In genomic region chr4:153975768-153976167, GRCm38 (mm10) we compare ENCODE assay signal across 7 mouse cellular contexts. TPM values are rescaled to one million over a fixed set of nuclear protein-coding genes. Genes with fewer than 3 reads are reported as not detected.
DNase-seq lines count a peak whose midpoint lies in the region; ATAC-seq and TF ChIP-seq lines count a peak whose summit lies in the region.

No protein-coding gene starts in this region.

- peak overlapping the region; percentile 76 for H3K4me2 ChIP-seq in lung, postnatal 0 days (replicated peaks; ENCODE audit: low read depth, low read length)
- peak overlapping the region; percentile 94 for H3K4me2 ChIP-seq in embryonic facial prominence, embryonic 12.5 days (replicated peaks)
- peak overlapping the region; percentile 90 for H3K4me2 ChIP-seq in intestine, postnatal 0 days (replicated peaks; ENCODE audit: low read depth)

- 0 out of 2 replicates have a peak overlapping the region, but pooled peaks have one; percentile 58 for H3K27ac ChIP-seq in lung, postnatal 0 days (ENCODE audit: low read length)
- no peak overlapping the region for H3K27ac ChIP-seq in embryonic facial prominence, embryonic 12.5 days
- no peak overlapping the region for H3K27ac ChIP-seq in intestine, postnatal 0 days (ENCODE audit: low read depth, low read length)
- no peak overlapping the region for H3K27ac ChIP-seq in olfactory bulb, adult 2 months (ENCODE audit: insufficient read depth, low read depth, low read length)

- WGBS in lung, postnatal 0 days, result 32% methylated on average over 6 of the region's 6 CpGs
- WGBS in embryonic facial prominence, embryonic 12.5 days, result 42% methylated on average over 6 of the region's 6 CpGs
- 40% methylated on average over 6 of the region's 6 CpGs for WGBS in intestine, postnatal 0 days
- 22% methylated on average over 6 of the region's 6 CpGs for WGBS in olfactory bulb, adult 2 months

- TF ChIP-seq POLR2A in olfactory bulb, adult 2 months (IDR thresholded peaks at IDR 0.05; ENCODE audit: insufficient read depth, low read depth, low read length), result no peak

- ATAC-seq in lung, postnatal 0 days, result no peak
- no peak for ATAC-seq in embryonic facial prominence, embryonic 12.5 days (ENCODE audit: insufficient number of reproducible peaks, insufficient read depth, low FRiP score, low TSS enrichment)
- no peak for ATAC-seq in intestine, postnatal 0 days

- no peak for TF ChIP-seq EP300 in lung, postnatal 0 days (IDR thresholded peaks at IDR 0.05)

- H3K36me3 ChIP-seq in lung, postnatal 0 days (ENCODE audit: insufficient read depth, low read length), result peaks cover 8% of the 10 kb centered on the region
- peaks cover 33% of the 10 kb centered on the region for H3K36me3 ChIP-seq in embryonic facial prominence, embryonic 12.5 days
- peaks cover 25% of the 10 kb centered on the region for H3K36me3 ChIP-seq in intestine, postnatal 0 days (ENCODE audit: control insufficient read depth, insufficient read depth)

- peaks cover 5% of the 10 kb centered on the region; the same call in 1 of the 2 replicates for H3K4me1 ChIP-seq in lung, postnatal 0 days (ENCODE audit: insufficient read depth, low read depth, low read length)
- peaks cover 14% of the 10 kb centered on the region for H3K4me1 ChIP-seq in embryonic facial prominence, embryonic 12.5 days
- peaks cover 6% of the 10 kb centered on the region; the same call in 1 of the 2 replicates for H3K4me1 ChIP-seq in intestine, postnatal 0 days (replicated peaks; ENCODE audit: control insufficient read depth, insufficient read depth, low read length)
- peaks cover 27% of the 10 kb centered on the region for H3K4me1 ChIP-seq in olfactory bulb, adult 2 months (ENCODE audit: control insufficient read depth, insufficient read depth, low read length)

- no peak for DNase-seq in lung, postnatal 0 days (ENCODE audit: low spot score)
- no peak for DNase-seq in lung, adult 18-20 months
- DNase-seq in adrenal gland, adult 2 months, result no peak
- no peak for DNase-seq in layer of hippocampus, postnatal 36 days

- H3K4me3 ChIP-seq in lung, postnatal 0 days (ENCODE audit: low read depth, low read length), result peak overlapping the region; percentile 89
- H3K4me3 ChIP-seq in embryonic facial prominence, embryonic 12.5 days, result peak overlapping the region; percentile 95
- peak overlapping the region; percentile 92 for H3K4me3 ChIP-seq in intestine, postnatal 0 days (ENCODE audit: low read depth, low read length)
- peak overlapping the region; percentile 44 for H3K4me3 ChIP-seq in olfactory bulb, adult 2 months (ENCODE audit: insufficient read depth, low read depth, low read length)

- peak overlapping the region; percentile 87 for H3K9ac ChIP-seq in lung, postnatal 0 days (replicated peaks; ENCODE audit: low read depth)
- H3K9ac ChIP-seq in embryonic facial prominence, embryonic 12.5 days, result peak overlapping the region; percentile 89
- H3K9ac ChIP-seq in intestine, postnatal 0 days (ENCODE audit: low read depth, low read length), result peak overlapping the region; percentile 93

- no peaks in the 10 kb centered on the region for H3K9me3 ChIP-seq in lung, postnatal 0 days (ENCODE audit: low read length)
- no peaks in the 10 kb centered on the region for H3K9me3 ChIP-seq in embryonic facial prominence, embryonic 12.5 days
- H3K9me3 ChIP-seq in intestine, postnatal 0 days (ENCODE audit: control insufficient read depth), result no peaks in the 10 kb centered on the region

- no peaks in the 10 kb centered on the region for H3K27me3 ChIP-seq in lung, postnatal 0 days (replicated peaks; ENCODE audit: insufficient read depth, low read length)
- H3K27me3 ChIP-seq in embryonic facial prominence, embryonic 12.5 days, result no peaks in the 10 kb centered on the region
- no peaks in the 10 kb centered on the region for H3K27me3 ChIP-seq in intestine, postnatal 0 days (replicated peaks; ENCODE audit: control insufficient read depth, insufficient read depth, low read length)

- TF ChIP-seq CTCF in lung, postnatal 0 days (IDR thresholded peaks at IDR 0.05), result no peak
- peak; percentile 23; the same call in 1 of the 2 replicates for TF ChIP-seq CTCF in intestine, postnatal 0 days (IDR thresholded peaks at IDR 0.05; ENCODE audit: low read depth)
- no peak for TF ChIP-seq CTCF in olfactory bulb, adult 2 months (IDR thresholded peaks at IDR 0.05; ENCODE audit: insufficient read depth, low read depth, low read length)

RNA-seq across cellular contexts. Expression of gene Cep104, which starts 0.8 kb away (rescaled TPM):
- polyA plus RNA-seq in lung, postnatal 0 days (2015; fragmentation: Nextera tagmentation; extraction: Ambion mirVana), result 9.6 and 10.1 TPM in 2 replicates
- polyA plus RNA-seq in embryonic facial prominence, embryonic 12.5 days (2016; fragmentation: Nextera tagmentation; extraction: Ambion mirVana), result 19.2 and 19.8 TPM in 2 replicates
- 3.8 and 4.0 TPM in 2 replicates for polyA plus RNA-seq in intestine, postnatal 0 days (2015; fragmentation: Nextera tagmentation; extraction: Ambion mirVana)
- polyA plus RNA-seq in olfactory bulb, adult 2 months (2012; ENCODE audit: insufficient read depth, insufficient read length, low replicate concordance, missing spikeins), result not detected in 2 replicates
- total RNA-seq in adrenal gland, adult 2 months (2021), result 10 to 100 TPM; 25.6 to 25.7 TPM
- polyA plus RNA-seq in adrenal gland, adult 2 months (2012; rRNA removed), result 18.4 and 22.4 TPM in 2 replicates
- total RNA-seq in layer of hippocampus, postnatal 36 days (2021), result 10 to 100 TPM; 32.1 to 38.4 TPM

RNA-seq across cellular contexts. Expression of gene Dffb, which starts 0.8 kb away (rescaled TPM):
- 8.1 and 8.6 TPM in 2 replicates for polyA plus RNA-seq in lung, postnatal 0 days (2015; fragmentation: Nextera tagmentation; extraction: Ambion mirVana)
- 14.8 and 15.5 TPM in 2 replicates for polyA plus RNA-seq in embryonic facial prominence, embryonic 12.5 days (2016; fragmentation: Nextera tagmentation; extraction: Ambion mirVana)
- 6.5 and 6.7 TPM in 2 replicates for polyA plus RNA-seq in intestine, postnatal 0 days (2015; fragmentation: Nextera tagmentation; extraction: Ambion mirVana)
- not detected in 2 replicates for polyA plus RNA-seq in olfactory bulb, adult 2 months (2012; ENCODE audit: insufficient read depth, insufficient read length, low replicate concordance, missing spikeins)
- 1 to 10 TPM; 2.9 to 3.7 TPM for total RNA-seq in adrenal gland, adult 2 months (2021)
- polyA plus RNA-seq in adrenal gland, adult 2 months (2012; rRNA removed), result 12.7 and 13.5 TPM in 2 replicates
- 10 to 100 TPM; 12.2 to 16.0 TPM for total RNA-seq in layer of hippocampus, postnatal 36 days (2021)

RNA-seq across cellular contexts. Expression of gene A430005L14Rik, which starts 18.7 kb away (rescaled TPM):
- 57.6 and 61.5 TPM in 2 replicates for polyA plus RNA-seq in lung, postnatal 0 days (2015; fragmentation: Nextera tagmentation; extraction: Ambion mirVana)
- 79.5 and 82.0 TPM in 2 replicates for polyA plus RNA-seq in embryonic facial prominence, embryonic 12.5 days (2016; fragmentation: Nextera tagmentation; extraction: Ambion mirVana)
- polyA plus RNA-seq in intestine, postnatal 0 days (2015; fragmentation: Nextera tagmentation; extraction: Ambion mirVana), result 60.8 and 62.6 TPM in 2 replicates
- polyA plus RNA-seq in olfactory bulb, adult 2 months (2012; ENCODE audit: insufficient read depth, insufficient read length, low replicate concordance, missing spikeins), result not detected in 2 replicates
- total RNA-seq in adrenal gland, adult 2 months (2021), result 10 to 100 TPM; 18.0 to 19.9 TPM
- polyA plus RNA-seq in adrenal gland, adult 2 months (2012; rRNA removed), result 45.5 and 47.9 TPM in 2 replicates
- 10 to 100 TPM; 22.4 to 25.1 TPM for total RNA-seq in layer of hippocampus, postnatal 36 days (2021)

RNA-seq across cellular contexts. Expression of gene Lrrc47, which starts 35.8 kb away (rescaled TPM):
- 15.2 and 15.4 TPM in 2 replicates for polyA plus RNA-seq in lung, postnatal 0 days (2015; fragmentation: Nextera tagmentation; extraction: Ambion mirVana)
- polyA plus RNA-seq in embryonic facial prominence, embryonic 12.5 days (2016; fragmentation: Nextera tagmentation; extraction: Ambion mirVana), result 36.0 and 36.8 TPM in 2 replicates
- polyA plus RNA-seq in intestine, postnatal 0 days (2015; fragmentation: Nextera tagmentation; extraction: Ambion mirVana), result 13.1 and 15.8 TPM in 2 replicates
- polyA plus RNA-seq in olfactory bulb, adult 2 months (2012; ENCODE audit: insufficient read depth, insufficient read length, low replicate concordance, missing spikeins), result not detected in 2 replicates
- 10 to 100 TPM; 39.7 to 53.8 TPM for total RNA-seq in adrenal gland, adult 2 months (2021)
- 75.9 and 89.1 TPM in 2 replicates for polyA plus RNA-seq in adrenal gland, adult 2 months (2012; rRNA removed)
- 10 to 100 TPM; 64.5 to 70.7 TPM for total RNA-seq in layer of hippocampus, postnatal 36 days (2021)

RNA-seq across cellular contexts. Expression of gene Smim1, which starts 50.3 kb away (rescaled TPM):
- 57.9 and 59.4 TPM in 2 replicates for polyA plus RNA-seq in lung, postnatal 0 days (2015; fragmentation: Nextera tagmentation; extraction: Ambion mirVana)
- 9.3 and 10.1 TPM in 2 replicates for polyA plus RNA-seq in embryonic facial prominence, embryonic 12.5 days (2016; fragmentation: Nextera tagmentation; extraction: Ambion mirVana)
- polyA plus RNA-seq in intestine, postnatal 0 days (2015; fragmentation: Nextera tagmentation; extraction: Ambion mirVana), result 160 and 174 TPM in 2 replicates
- not detected in 2 replicates for polyA plus RNA-seq in olfactory bulb, adult 2 months (2012; ENCODE audit: insufficient read depth, insufficient read length, low replicate concordance, missing spikeins)
- 10 to 100 TPM; 54.7 to 69.5 TPM for total RNA-seq in adrenal gland, adult 2 months (2021)
- polyA plus RNA-seq in adrenal gland, adult 2 months (2012; rRNA removed), result 130 and 143 TPM in 2 replicates
- 1 to 10 TPM; 6.6 to 7.6 TPM for total RNA-seq in layer of hippocampus, postnatal 36 days (2021)

Comparison
In these comparisons a context has a peak if more than half of its experiments do, and no peak if none do; other contexts are left out.
1. H3K4me3 ChIP-seq: peak in every context shown above with its lines; median percentile 95 in embryonic facial prominence, embryonic 12.5 days; 92 in intestine, postnatal 0 days; 89 in lung, postnatal 0 days; 44 in olfactory bulb, adult 2 months.
2. RNA of gene A430005L14Rik, which starts 18.7 kb away (polyA plus RNA-seq): 79.5 to 82.0 TPM in embryonic facial prominence, embryonic 12.5 days, 60.8 to 62.6 TPM in intestine, postnatal 0 days, 57.6 to 61.5 TPM in lung, postnatal 0 days and 45.5 to 47.9 TPM in adrenal gland, adult 2 months; not detected in olfactory bulb, adult 2 months; every median in the first group is over 10 times any median in the second.
3. Peak in every context shown above with its lines, with median percentiles within 50 percentile points of each other: H3K4me2 ChIP-seq and H3K9ac ChIP-seq.